Mouse (Mus musculus) retina, postnatal 7 days (tissue): ENCODE measurements around the gene Arhgap21.

Experiments used
- DNase-seq: peaks from one replicate; pipeline ENCODE4 v3.0.0-alpha.2; 2012; ENCODE audit warnings: low read depth, low spot score

Gene Arhgap21

GRCm38 (mm10) chr2:20968441-20969200 lies at the start of gene Arhgap21:
TSS of gene Arhgap21 (minus strand) at chr2:20968881.
- DNase-seq = peak; percentile 60

- no peak for DNase-seq
Observed at GRCm38 (mm10) chr2:21016589-21016988, 47.9 kb upstream of the Arhgap21 start.

GRCm38 (mm10) chr2:21010806-21011397 lies 42.2 kb upstream of the Arhgap21 start:
- DNase-seq = no peak

GRCm38 (mm10) chr2:21010219-21010618 lies 41.5 kb upstream of the Arhgap21 start:
- DNase-seq = peak; percentile 32

- no peak for DNase-seq
Observed at GRCm38 (mm10) chr2:21009258-21010140, 40.8 kb upstream of the Arhgap21 start.

- DNase-seq = no peak
Observed at GRCm38 (mm10) chr2:21002538-21002937, 33.9 kb upstream of the Arhgap21 start.

GRCm38 (mm10) chr2:21001156-21001555 lies 32.5 kb upstream of the Arhgap21 start:
- no peak for DNase-seq

GRCm38 (mm10) chr2:20995547-20995946 lies 26.9 kb upstream of the Arhgap21 start:
- DNase-seq = no peak

- no peak for DNase-seq
Observed at GRCm38 (mm10) chr2:20991508-20991907, 22.8 kb upstream of the Arhgap21 start.

- no peak for DNase-seq
Observed at GRCm38 (mm10) chr2:20990907-20991306, 22.2 kb upstream of the Arhgap21 start.

- DNase-seq = no peak
Observed at GRCm38 (mm10) chr2:20990056-20990455, 21.4 kb upstream of the Arhgap21 start.

GRCm38 (mm10) chr2:20987822-20988221 lies 19.1 kb upstream of the Arhgap21 start:
- DNase-seq = no peak

GRCm38 (mm10) chr2:20978726-20979125 lies 10.0 kb upstream of the Arhgap21 start:
- DNase-seq = no peak

- DNase-seq = no peak
Observed at GRCm38 (mm10) chr2:20977051-20977450, 8.4 kb upstream of the Arhgap21 start.

GRCm38 (mm10) chr2:20973513-20973912 lies 4.8 kb upstream of the Arhgap21 start:
- no peak for DNase-seq

GRCm38 (mm10) chr2:20972180-20972579 lies 3.5 kb upstream of the Arhgap21 start:
- DNase-seq = no peak

- DNase-seq = no peak
Observed at GRCm38 (mm10) chr2:20971628-20972027, 2.9 kb upstream of the Arhgap21 start.

GRCm38 (mm10) chr2:20969201-20970200 lies 820 bp upstream of the Arhgap21 start:
- DNase-seq = peak; percentile 91

- DNase-seq = peak; percentile 11
Observed at GRCm38 (mm10) chr2:20967646-20968351, 882 bp downstream of the Arhgap21 start.

- DNase-seq = peak; percentile 8
Observed at GRCm38 (mm10) chr2:20967101-20967645, 1.5 kb downstream of the Arhgap21 start.
